Mouse (Mus musculus): ENCODE measurements around the gene Cd28. TPM values are rescaled to one million over a fixed set of nuclear protein-coding genes. Genes with fewer than 3 reads are reported as not detected.

The Cd28 gene
- 524 TPM for total RNA-seq (2023)

GRCm38 (mm10) chr1:60716567-60716966, at the start of gene Cd28:
Cd28 (plus strand) TSS chr1:60716800.

Other genes with a start within 250 kb of the Cd28 start
- 5.3 TPM for gene Raph1, start 149.7 kb upstream of the Cd28 start, total RNA-seq (2023)
- 67.7 TPM for gene Ctla4, start 170.2 kb downstream of the Cd28 start, total RNA-seq (2023)